Mouse (Mus musculus) T-cell, adult 66 days (primary cell): ENCODE measurements around the gene Cdc25b. TPM values are rescaled to one million over a fixed set of nuclear protein-coding genes. Genes with fewer than 3 reads are reported as not detected.

Experiments
- total RNA-seq, 2 experiments: library from RNA; stranded (reverse); gene quantifications; 3 replicates in 1 of 2; 4 replicates in 1 of 2; pipeline ENCODE4 v1.2.4; 2023

Cdc25b gene
- total RNA-seq = 10 to 100 TPM; 53.4 to 68.8 TPM

GRCm38 (mm10) chr2:131186771-131187601 lies at the start of gene Cdc25b, which contains the start of gene Spef1:
Cdc25b (plus strand) TSS chr2:131186949.
Spef1 (minus strand) TSS chr2:131187282.

GRCm38 (mm10) chr2:131159938-131160581 lies 26.7 kb upstream of the Cdc25b start, which contains the start of gene 1700037H04Rik:
1700037H04Rik (minus strand) TSS chr2:131160081.

GRCm38 (mm10) chr2:131179990-131180587 lies 6.7 kb upstream of the Cdc25b start, which contains the start of gene Cenpb:
Cenpb (minus strand) TSS chr2:131180067.

GRCm38 (mm10) chr2:131206778-131207177 lies 20.0 kb downstream of the Cdc25b start, which contains the start of gene Ap5s1:
Ap5s1 (plus strand) TSS chr2:131207078.

GRCm38 (mm10) chr2:131233307-131234126 lies 46.8 kb downstream of the Cdc25b start, which contains the start of gene Mavs:
Mavs (plus strand) TSS chr2:131234063.

Other genes starting within 250 kb of the Cdc25b start
- gene Gfra4, start 143.9 kb upstream of the Cdc25b start, total RNA-seq = under 1 TPM in 1 of 2 experiments, not detected in 1; 0.53 TPM
- gene Adam33, start 123.1 kb upstream of the Cdc25b start, total RNA-seq = not detected
- gene Siglec1, start 100.2 kb upstream of the Cdc25b start, total RNA-seq = under 1 TPM; 0.09 to 0.18 TPM
- not detected for gene Hspa12b, start 59.7 kb upstream of the Cdc25b start, total RNA-seq
- not detected for gene Gm11037, start 53.5 kb upstream of the Cdc25b start, total RNA-seq
- 10 to 100 TPM; 23.4 to 23.8 TPM for gene 1700037H04Rik, start 26.9 kb upstream of the Cdc25b start, total RNA-seq
- gene Cenpb, start 6.9 kb upstream of the Cdc25b start, total RNA-seq = 10 to 100 TPM; 19.9 to 21.5 TPM
- 1 to 10 TPM; 2.5 to 2.6 TPM for gene Spef1, start 333 bp downstream of the Cdc25b start, total RNA-seq
- 10 to 100 TPM in 1 of 2 experiments, 1 to 10 TPM in 1; 8.7 to 14.5 TPM for gene Ap5s1, start 20.1 kb downstream of the Cdc25b start, total RNA-seq
- gene Mavs, start 47.1 kb downstream of the Cdc25b start, total RNA-seq = 10 to 100 TPM; 16.4 to 19.4 TPM
- 10 to 100 TPM; 66.2 to 72.7 TPM for gene Pank2, start 75.5 kb downstream of the Cdc25b start, total RNA-seq
- 1 to 10 TPM; 2.4 to 2.7 TPM for gene Rnf24, start 165.9 kb downstream of the Cdc25b start, total RNA-seq